Mouse (Mus musculus): ENCODE data around the gene Tnnt3.

- no peak for TF ChIP-seq POLR2A (IDR thresholded peaks at IDR 0.05; ENCODE audit: extremely low read depth, insufficient read depth, low read length)
- no peak for TF ChIP-seq CTCF (IDR thresholded peaks at IDR 0.05; ENCODE audit: extremely low read depth, insufficient read depth, low read length)
These were observed 37.2 kb downstream of the Tnnt3 start for GRCm38 (mm10) chr7:142535832-142536231.

All from cortical plate, adult 2 months (tissue).